Mouse (Mus musculus): ENCODE measurements at regions not wholly inside any gene's neighbourhood (a gene's known extent, or its start where the extent isn't known, plus 50 kb on each side); places are given as distances from the start of the nearest gene placed in this dataset.

DNA sequence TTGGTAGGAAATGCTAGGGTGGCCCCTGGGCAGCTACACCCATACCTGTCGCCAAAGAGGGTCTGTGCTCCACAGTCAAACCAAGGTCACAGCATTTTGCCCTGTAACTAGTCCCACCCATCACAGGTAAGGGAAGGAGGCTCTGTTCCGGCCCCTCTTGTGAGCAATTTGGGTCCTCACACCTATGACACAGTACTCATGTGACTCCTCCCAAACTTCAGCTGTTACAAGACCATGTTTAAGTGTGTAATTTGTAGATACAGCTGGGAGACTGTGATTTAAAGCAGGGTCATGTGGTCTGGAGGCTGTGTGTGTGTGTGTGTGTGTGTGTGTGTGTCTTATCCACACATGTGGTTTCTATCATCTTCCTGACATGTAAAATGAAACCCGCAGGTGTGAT is 306.3 kb upstream of the Atp5g3 start:
- WGBS: 84% methylated on average over 3 of the region's 3 CpGs
- TF ChIP-seq POLR2A (IDR thresholded peaks at IDR 0.05; ENCODE audit: borderline replicate concordance, extremely low read depth, low read depth, low read length) (no peak), CTCF (IDR thresholded peaks at IDR 0.05; ENCODE audit: insufficient read depth, low read length) (no peak)
- Histone ChIP-seq H3K4me3 (replicated peaks; ENCODE audit: extremely low read depth, low read depth, low read length) (no peak overlapping the region), H3K4me1 (ENCODE audit: control insufficient read depth, insufficient read depth, low read length) (no peaks in the 10 kb centered on the region)
- DNase-seq: no peak

GRCm38 (mm10) chr2:74210210-74210609 is 299.1 kb upstream of the Atp5g3 start:
- TF ChIP-seq POLR2A (IDR thresholded peaks at IDR 0.05; ENCODE audit: borderline replicate concordance, extremely low read depth, low read depth, low read length) (no peak), CTCF (IDR thresholded peaks at IDR 0.05; ENCODE audit: insufficient read depth, low read length) (no peak)
- Histone ChIP-seq H3K4me3 (replicated peaks; ENCODE audit: extremely low read depth, low read depth, low read length) (no peak overlapping the region), H3K4me1 (ENCODE audit: control insufficient read depth, insufficient read depth, low read length) (no peaks in the 10 kb centered on the region)
- DNase-seq: no peak
- WGBS: 84% methylated on average over 9 of the region's 9 CpGs

DNA sequence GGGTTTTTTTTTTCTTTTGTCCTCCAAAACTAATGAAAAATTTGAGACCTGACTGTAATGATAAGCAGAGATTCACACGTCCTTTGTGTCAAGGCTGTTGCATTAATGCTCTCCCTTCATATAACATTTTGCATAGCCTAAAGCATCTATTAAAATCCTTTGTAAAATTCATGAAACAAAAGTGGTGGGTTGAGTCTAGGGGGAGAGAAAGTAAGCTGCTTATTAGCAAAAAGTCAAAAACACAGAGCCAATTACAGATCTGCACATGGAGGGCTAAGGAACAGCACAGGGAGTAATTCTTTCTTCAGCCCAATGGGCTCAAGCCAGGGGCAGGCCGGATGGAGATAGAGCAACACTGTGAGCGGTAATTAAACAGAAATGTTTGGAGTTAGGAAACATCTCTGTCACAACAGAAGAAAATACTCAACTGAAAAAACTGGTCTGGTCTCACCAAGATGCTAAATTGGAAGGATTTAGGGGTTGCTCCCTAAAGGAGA is 298.3 kb upstream of the Atp5g3 start:
- no peak for DNase-seq
- H3K4me3 ChIP-seq (replicated peaks; ENCODE audit: extremely low read depth, low read depth, low read length): no peak overlapping the region
- WGBS: 74% methylated on average over 3 of the region's 3 CpGs
- no peaks in the 10 kb centered on the region for H3K4me1 ChIP-seq (ENCODE audit: control insufficient read depth, insufficient read depth, low read length)
- TF ChIP-seq CTCF (IDR thresholded peaks at IDR 0.05; ENCODE audit: insufficient read depth, low read length): no peak

- Histone ChIP-seq H3K4me3 (replicated peaks; ENCODE audit: extremely low read depth, low read depth, low read length) (no peak overlapping the region), H3K4me1 (ENCODE audit: control insufficient read depth, insufficient read depth, low read length) (no peaks in the 10 kb centered on the region)
- DNase-seq: no peak
- TF ChIP-seq CTCF (IDR thresholded peaks at IDR 0.05; ENCODE audit: insufficient read depth, low read length) (no peak), POLR2A (IDR thresholded peaks at IDR 0.05; ENCODE audit: borderline replicate concordance, extremely low read depth, low read depth, low read length) (no peak)
- 55% methylated on average over 10 of the region's 10 CpGs for WGBS
Observed at GRCm38 (mm10) chr2:74207440-74207839, 296.3 kb upstream of the Atp5g3 start.

DNA sequence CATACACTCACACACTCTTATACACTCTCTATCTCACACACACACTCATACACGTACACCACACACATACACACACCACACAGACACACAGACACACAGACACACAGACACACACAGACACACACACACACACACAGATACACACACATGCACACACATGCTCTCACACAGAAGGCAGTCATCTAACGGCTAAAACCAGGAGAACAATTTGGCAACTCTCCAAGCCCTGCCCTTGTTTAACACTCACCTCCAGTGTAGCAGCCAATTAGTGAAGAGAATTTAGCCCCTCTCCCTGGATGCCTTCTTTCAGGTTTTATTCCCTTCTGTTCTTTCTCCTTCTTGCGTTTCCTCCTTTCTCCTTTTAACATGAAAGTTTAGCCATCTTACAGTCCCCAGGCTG is 291.6 kb upstream of the Atp5g3 start:
- H3K4me3 ChIP-seq (replicated peaks; ENCODE audit: extremely low read depth, low read depth, low read length): no peak overlapping the region
- no peak for DNase-seq
- no peaks in the 10 kb centered on the region for H3K4me1 ChIP-seq (ENCODE audit: control insufficient read depth, insufficient read depth, low read length)
- TF ChIP-seq CTCF (IDR thresholded peaks at IDR 0.05; ENCODE audit: insufficient read depth, low read length): no peak
- no peak for TF ChIP-seq POLR2A (IDR thresholded peaks at IDR 0.05; ENCODE audit: borderline replicate concordance, extremely low read depth, low read depth, low read length)
- 56% methylated on average over 3 of the region's 3 CpGs for WGBS

DNA sequence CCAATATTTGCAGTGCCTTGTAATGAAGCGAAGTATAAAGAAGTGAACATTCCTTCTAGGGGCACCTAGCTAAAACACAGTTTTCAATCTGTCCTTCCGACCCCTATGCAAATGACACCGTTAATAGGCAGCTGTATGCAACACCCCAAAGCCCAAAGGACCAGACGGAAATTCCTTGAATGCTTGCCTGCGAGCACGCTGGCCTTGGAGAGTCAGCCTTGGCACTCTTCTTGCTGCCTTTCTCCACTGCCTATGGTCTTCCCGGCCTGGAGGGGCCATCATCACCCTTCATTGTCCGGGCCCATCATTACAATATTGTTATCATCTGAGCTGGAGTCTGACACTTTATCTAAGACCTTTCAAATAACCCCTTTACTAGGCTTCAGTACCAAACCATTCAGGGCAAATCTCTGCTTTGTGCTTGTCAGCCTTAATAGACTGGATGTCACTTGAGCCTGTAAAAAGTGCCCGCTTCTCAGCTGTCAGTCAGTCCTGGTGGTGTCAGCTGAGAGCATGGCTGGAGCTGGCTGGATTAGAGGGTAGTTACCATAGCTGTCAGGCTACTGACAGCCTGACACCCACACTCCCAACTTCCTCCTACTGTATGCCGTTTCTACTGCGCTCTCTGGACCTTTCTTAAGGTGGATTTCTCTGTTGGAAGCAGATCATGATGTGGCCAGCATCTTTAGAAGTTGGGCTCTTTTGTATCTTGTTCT is 290.6 kb upstream of the Atp5g3 start:
- Histone ChIP-seq H3K4me1 (ENCODE audit: control insufficient read depth, insufficient read depth, low read length) (no peaks in the 10 kb centered on the region), H3K4me3 (replicated peaks; ENCODE audit: extremely low read depth, low read depth, low read length) (no peak overlapping the region)
- WGBS: 45% methylated on average over 11 of the region's 11 CpGs
- TF ChIP-seq CTCF (IDR thresholded peaks at IDR 0.05; ENCODE audit: insufficient read depth, low read length) (no peak), POLR2A (IDR thresholded peaks at IDR 0.05; ENCODE audit: borderline replicate concordance, extremely low read depth, low read depth, low read length) (no peak)
- no peak for DNase-seq

DNA sequence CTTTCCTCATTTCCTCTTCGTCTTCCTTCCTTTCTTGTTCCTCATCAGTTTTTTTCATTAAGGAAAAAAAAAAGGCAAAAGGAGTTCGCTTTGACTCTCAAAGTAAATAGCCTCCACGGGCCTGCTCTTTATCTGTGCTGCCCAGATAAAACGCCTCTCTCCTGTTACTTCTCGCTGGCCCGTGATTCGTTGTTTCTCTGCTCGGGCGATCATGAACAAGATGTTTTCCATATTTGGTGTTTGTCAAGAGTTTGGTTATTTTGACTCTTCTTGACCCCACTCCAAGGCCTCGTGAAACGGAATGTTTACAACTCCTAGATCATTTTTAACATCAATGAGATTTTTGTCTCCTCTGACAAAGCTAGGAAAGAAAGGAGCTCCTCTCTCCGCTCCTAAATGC is 288.4 kb upstream of the Atp5g3 start:
- no peaks in the 10 kb centered on the region for H3K4me1 ChIP-seq (ENCODE audit: control insufficient read depth, insufficient read depth, low read length)
- no peak for DNase-seq
- WGBS: 18% methylated on average over 12 of the region's 12 CpGs
- H3K4me3 ChIP-seq (replicated peaks; ENCODE audit: extremely low read depth, low read depth, low read length): no peak overlapping the region
- TF ChIP-seq POLR2A (IDR thresholded peaks at IDR 0.05; ENCODE audit: borderline replicate concordance, extremely low read depth, low read depth, low read length) (no peak), CTCF (IDR thresholded peaks at IDR 0.05; ENCODE audit: insufficient read depth, low read length) (no peak)

- no peak for TF ChIP-seq CTCF (IDR thresholded peaks at IDR 0.05; ENCODE audit: insufficient read depth, low read length)
- TF ChIP-seq POLR2A (IDR thresholded peaks at IDR 0.05; ENCODE audit: borderline replicate concordance, extremely low read depth, low read depth, low read length): no peak
- 30% methylated on average over 8 of the region's 8 CpGs for whole genome bisulfite sequencing
- Histone ChIP-seq H3K4me3 (replicated peaks; ENCODE audit: extremely low read depth, low read depth, low read length) (no peak overlapping the region), H3K4me1 (ENCODE audit: control insufficient read depth, insufficient read depth, low read length) (no peaks in the 10 kb centered on the region; the same call in 1 of the 2 replicates)
- DNase-seq: no peak
Observed at GRCm38 (mm10) chr2:74187963-74188790, 277.1 kb upstream of the Atp5g3 start.

DNA sequence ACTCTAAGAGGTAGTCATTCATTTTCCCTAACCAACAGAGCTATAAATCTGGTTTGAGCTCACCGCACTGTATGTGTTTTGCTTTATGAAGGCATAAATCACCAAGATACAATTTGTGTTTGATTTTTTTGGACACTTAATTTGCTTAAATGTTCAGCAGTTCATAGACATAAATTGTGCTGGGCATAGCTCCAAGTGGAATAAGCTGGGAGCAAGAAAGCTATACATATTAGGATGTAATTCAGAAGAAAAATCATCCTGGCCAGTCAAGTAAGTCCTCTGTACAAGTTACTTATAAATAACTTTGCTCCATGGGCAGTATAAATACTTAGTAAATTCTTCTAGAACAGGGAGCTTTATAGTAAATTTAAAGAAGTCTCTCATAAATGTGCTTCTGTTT is 267.0 kb upstream of the Atp5g3 start:
- Histone ChIP-seq H3K4me3 (replicated peaks; ENCODE audit: extremely low read depth, low read depth, low read length) (no peak overlapping the region), H3K4me1 (ENCODE audit: control insufficient read depth, insufficient read depth, low read length) (no peaks in the 10 kb centered on the region)
- TF ChIP-seq CTCF (IDR thresholded peaks at IDR 0.05; ENCODE audit: insufficient read depth, low read length) (no peak), POLR2A (IDR thresholded peaks at IDR 0.05; ENCODE audit: borderline replicate concordance, extremely low read depth, low read depth, low read length) (no peak)
- no peak for DNase-seq
- 80% methylated on average over 1 of the region's 1 CpGs for WGBS

Measured in lung, adult 2 months (tissue).